Mouse (Mus musculus) myocyte (in vitro differentiated cells): ENCODE data around the gene Calcr. TPM values are rescaled to one million over a fixed set of nuclear protein-coding genes. Genes with fewer than 3 reads are reported as not detected.

Experiments
- H3K27me3 ChIP-seq: one replicate; pipeline ENCODE4 v1.6.1; 2011; ENCODE audit not compliant: control insufficient read depth, insufficient read depth, insufficient read length
- H3K36me3 ChIP-seq: one replicate; pipeline ENCODE4 v1.6.1; 2011; ENCODE audit not compliant: control insufficient read depth, insufficient read depth
- H3K4me2 ChIP-seq: one replicate; pipeline ENCODE4 v1.6.1; 2011; ENCODE audit warnings: low read depth, control low read depth
- H3K4me3 ChIP-seq: one replicate; pipeline ENCODE4 v1.5.1; 2011; ENCODE audit warnings: mild to moderate bottlenecking, control low read depth, moderate library complexity
- H3K79me2 ChIP-seq: one replicate; pipeline ENCODE4 v1.6.1; 2011; ENCODE audit not compliant: control insufficient read depth, insufficient read depth
- H3ac ChIP-seq: one replicate; pipeline ENCODE4 v1.6.1; 2011; ENCODE audit not compliant: control insufficient read depth, insufficient read length
- CEBPB ChIP-seq: IDR thresholded peaks from 2 replicates; pipeline ENCODE4 v1.6.1; 2011; ENCODE audit warnings: mild to moderate bottlenecking, moderate library complexity; ENCODE audit not compliant: poor library complexity, insufficient read depth, severe bottlenecking
- E2F4 ChIP-seq: IDR thresholded peaks from one replicate; pipeline ENCODE4 v1.6.1; 2011; ENCODE audit warnings: mild to moderate bottlenecking, control low read depth, moderate library complexity; ENCODE audit not compliant: insufficient read depth
- MAX ChIP-seq: IDR thresholded peaks from one replicate; pipeline ENCODE4 v1.6.1; 2011; ENCODE audit warnings: low read depth, mild to moderate bottlenecking, control low read depth
- MYOD1 ChIP-seq, 3 experiments: IDR thresholded peaks; one replicate each; pipeline ENCODE4 v1.6.1; 2011; ENCODE audit warnings: control low read depth in 2 of 3, low read depth in 2 of 3, mild to moderate bottlenecking in 2 of 3, moderate library complexity in 1 of 3; ENCODE audit not compliant: insufficient read length in 2 of 3, control insufficient read depth in 1 of 3
- MYOG ChIP-seq, 3 experiments: IDR thresholded peaks; one replicate each; pipeline ENCODE4 v1.6.1; 2011; ENCODE audit warnings: control low read depth in 2 of 3, low read depth in 2 of 3, mild to moderate bottlenecking in 2 of 3; ENCODE audit not compliant: insufficient read length in 2 of 3, control insufficient read depth in 1 of 3, insufficient read depth in 1 of 3
- POLR2A ChIP-seq: IDR thresholded peaks from one replicate; pipeline ENCODE4 v1.6.1; 2011; ENCODE audit warnings: low read depth, mild to moderate bottlenecking, control low read depth, moderate library complexity; ENCODE audit not compliant: insufficient read length
- POLR2AphosphoS2 ChIP-seq: IDR thresholded peaks from one replicate; pipeline ENCODE4 v1.6.1; 2011; ENCODE audit warnings: low read depth, control low read depth; ENCODE audit not compliant: insufficient read length
- REST ChIP-seq: IDR thresholded peaks from one replicate; pipeline ENCODE4 v1.6.1; 2011; ENCODE audit warnings: mild to moderate bottlenecking, control low read depth, moderate library complexity; ENCODE audit not compliant: insufficient read depth, insufficient read length
- SRF ChIP-seq: IDR thresholded peaks from one replicate; pipeline ENCODE4 v1.6.1; 2011; ENCODE audit warnings: low read depth; ENCODE audit not compliant: control insufficient read depth, insufficient read length
- TCF12 ChIP-seq: IDR thresholded peaks from one replicate; pipeline ENCODE4 v1.6.1; 2011; ENCODE audit warnings: mild to moderate bottlenecking, control low read depth; ENCODE audit not compliant: poor library complexity, insufficient read depth, severe bottlenecking
- TCF3 ChIP-seq: IDR thresholded peaks from one replicate; pipeline ENCODE4 v1.6.1; 2011; ENCODE audit warnings: low read depth, control low read depth; ENCODE audit not compliant: insufficient read length
- USF1 ChIP-seq: IDR thresholded peaks from one replicate; pipeline ENCODE4 v1.6.1; 2011; ENCODE audit warnings: low read depth, mild to moderate bottlenecking, control low read depth, moderate library complexity
- polyA plus RNA-seq: library from polyadenylated mRNA; unstranded; fragments of >200 nt; fragmentation: generic; extraction: Trizol; gene quantifications from one replicate; pipeline ENCODE4 v1.2.1, GENCODE M21; 2012; ENCODE audit warnings: missing spikeins

Calcr gene
- not detected for polyA plus RNA-seq

GRCm38 (mm10) chr6:3764230-3764764, at the start of gene Calcr:
TSS of gene Calcr (minus strand) at chr6:3764714.
- H3K4me2 ChIP-seq = no peak within 1 kb of the TSS
- no peak within 1 kb of the TSS for H3K4me3 ChIP-seq
- no peak within 1 kb of the TSS for H3ac ChIP-seq
- H3K36me3 ChIP-seq = no peaks in the 10 kb centered on the region
- no peak for TF ChIP-seq MYOG (IDR thresholded peaks at IDR 0.05; ENCODE audit: control insufficient read depth in 1 of 3, insufficient read depth in 1 of 3, insufficient read length in 2 of 3, low read depth in 2 of 3)
- TF ChIP-seq SRF = no peak
- TF ChIP-seq MYOD1 (IDR thresholded peaks at IDR 0.05; ENCODE audit: control insufficient read depth in 1 of 3, insufficient read length in 2 of 3, low read depth in 2 of 3) = no peak
- no peak for TF ChIP-seq POLR2AphosphoS2
- no peak for TF ChIP-seq CEBPB
- TF ChIP-seq POLR2A = no peak
- no peaks in the 10 kb centered on the region for H3K79me2 ChIP-seq
- peaks cover 31% of the 10 kb centered on the region for H3K27me3 ChIP-seq

DNA sequence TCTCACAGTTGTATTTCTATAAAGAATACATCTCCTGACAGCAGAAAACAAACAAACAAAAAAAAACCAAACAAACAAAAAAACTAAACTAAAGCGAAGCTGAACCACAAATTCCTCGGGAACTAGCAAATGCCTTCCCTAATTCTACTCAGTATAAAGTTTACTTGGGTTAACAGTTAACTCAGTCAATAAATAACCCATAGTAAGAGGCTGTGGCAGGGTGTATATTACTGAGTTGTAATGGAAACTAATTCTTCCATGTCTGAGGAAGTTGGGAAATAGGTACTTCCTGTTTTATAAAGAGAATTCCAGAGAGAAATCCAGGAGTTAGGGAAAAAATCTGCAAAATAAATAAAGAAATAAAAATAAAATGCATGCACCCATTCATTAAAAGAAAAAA, 3.0 kb upstream of the Calcr start:
- Histone ChIP-seq H3K79me2 (no peaks in the 10 kb centered on the region), H3K4me3 (no peak overlapping the region), H3K4me2 (no peak overlapping the region), H3ac (no peak overlapping the region), H3K27me3 (peaks cover 31% of the 10 kb centered on the region), H3K36me3 (no peaks in the 10 kb centered on the region)
- TF ChIP-seq SRF (no peak), POLR2A (no peak), TCF3 (no peak), MAX (no peak), REST (no peak), MYOG (IDR thresholded peaks at IDR 0.05; ENCODE audit: control insufficient read depth in 1 of 3, insufficient read depth in 1 of 3, insufficient read length in 2 of 3, low read depth in 2 of 3) (no peak), CEBPB (no peak), POLR2AphosphoS2 (no peak)

DNA sequence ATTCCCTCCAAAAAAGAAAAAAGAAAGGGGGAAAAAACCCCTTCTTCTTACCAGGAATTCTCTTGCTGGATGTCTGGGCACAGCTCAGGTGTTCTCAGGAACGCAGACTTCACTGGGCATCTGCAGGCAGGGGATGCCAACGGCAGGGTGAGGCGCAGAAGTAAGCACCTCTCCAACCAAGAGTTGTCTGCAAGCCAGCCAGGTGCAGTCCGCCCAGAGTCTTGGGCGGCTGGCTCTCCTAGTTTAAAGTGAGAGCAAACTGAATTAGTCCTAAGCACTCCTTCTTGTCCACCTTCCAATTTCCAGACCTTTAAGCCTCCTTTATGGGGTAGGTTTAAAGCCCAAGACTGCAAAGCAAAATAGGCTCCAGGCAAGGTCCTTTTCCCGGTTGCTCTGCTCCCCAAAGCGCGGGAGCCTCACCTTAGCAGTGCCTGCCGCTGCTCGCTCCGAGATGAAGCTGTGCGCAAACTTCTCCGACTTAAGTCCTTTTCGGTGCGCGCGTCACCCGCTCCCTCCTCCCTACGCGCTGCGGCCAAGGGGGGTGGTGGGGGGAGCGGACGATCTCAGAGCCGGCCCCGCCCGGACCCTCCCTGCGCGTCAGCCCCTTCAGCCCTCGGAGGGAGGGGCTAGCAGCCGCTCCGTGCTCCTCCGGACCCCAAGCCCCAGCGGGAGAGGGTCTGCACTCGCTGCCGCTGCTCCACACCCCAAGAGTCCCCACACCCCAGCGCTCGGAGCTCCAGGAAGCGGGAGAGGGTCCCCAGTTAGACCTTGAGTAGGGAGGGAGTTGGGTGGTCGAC, 1.1 kb downstream of the Calcr start:
- H3K27me3 ChIP-seq = peaks cover 26% of the 10 kb centered on the region
- H3K79me2 ChIP-seq = no peaks in the 10 kb centered on the region
- no peak for TF ChIP-seq REST
- TF ChIP-seq E2F4 = no peak
- no peak for TF ChIP-seq MAX
- TF ChIP-seq MYOG (IDR thresholded peaks at IDR 0.05; ENCODE audit: control insufficient read depth in 1 of 3, insufficient read depth in 1 of 3, insufficient read length in 2 of 3, low read depth in 2 of 3) = no peak
- TF ChIP-seq TCF12 = no peak
- TF ChIP-seq USF1 = no peak
- TF ChIP-seq POLR2A = no peak
- no peak for TF ChIP-seq SRF
- TF ChIP-seq TCF3 = no peak
- no peak for TF ChIP-seq POLR2AphosphoS2
- no peak for TF ChIP-seq MYOD1 (IDR thresholded peaks at IDR 0.05; ENCODE audit: control insufficient read depth in 1 of 3, insufficient read length in 2 of 3, low read depth in 2 of 3)
- no peak for TF ChIP-seq CEBPB
- H3K4me3 ChIP-seq = no peak overlapping the region
- no peak overlapping the region for H3ac ChIP-seq
- H3K36me3 ChIP-seq = no peaks in the 10 kb centered on the region
- no peak overlapping the region for H3K4me2 ChIP-seq

DNA sequence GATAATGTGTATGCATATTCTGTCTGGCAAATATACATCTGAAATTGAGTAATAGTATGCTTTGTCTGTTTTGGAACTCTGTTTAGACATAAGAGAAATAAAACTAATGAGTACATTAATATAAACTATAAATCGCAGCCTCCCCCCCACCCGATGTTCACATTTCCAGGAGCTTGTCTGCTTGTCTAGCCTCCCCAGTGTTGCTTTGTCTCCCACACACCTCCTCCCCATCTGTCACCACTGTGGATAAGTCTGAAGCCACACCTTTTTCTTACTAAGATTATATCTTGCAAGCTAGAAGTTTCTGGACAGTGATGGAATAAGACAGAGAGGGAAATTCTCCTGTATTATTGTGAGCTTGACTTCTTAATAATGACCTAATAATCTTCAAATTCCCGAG, 12.9 kb downstream of the Calcr start:
- no peak overlapping the region for H3ac ChIP-seq
- no peaks in the 10 kb centered on the region for H3K27me3 ChIP-seq
- H3K4me2 ChIP-seq = no peak overlapping the region
- no peak overlapping the region for H3K4me3 ChIP-seq
- no peaks in the 10 kb centered on the region for H3K79me2 ChIP-seq
- H3K36me3 ChIP-seq = no peaks in the 10 kb centered on the region
- TF ChIP-seq MYOD1 (IDR thresholded peaks at IDR 0.05; ENCODE audit: control insufficient read depth in 1 of 3, insufficient read length in 2 of 3, low read depth in 2 of 3) = no peak
- TF ChIP-seq POLR2AphosphoS2 = no peak
- TF ChIP-seq TCF12 = no peak
- no peak for TF ChIP-seq CEBPB
- no peak for TF ChIP-seq REST
- TF ChIP-seq SRF = no peak
- TF ChIP-seq POLR2A = no peak
- TF ChIP-seq MAX = no peak
- no peak for TF ChIP-seq MYOG (IDR thresholded peaks at IDR 0.05; ENCODE audit: control insufficient read depth in 1 of 3, insufficient read depth in 1 of 3, insufficient read length in 2 of 3, low read depth in 2 of 3)
- no peak for TF ChIP-seq TCF3
- no peak for TF ChIP-seq E2F4
- no peak for TF ChIP-seq USF1

- no peak overlapping the region for H3K4me3 ChIP-seq
- H3K36me3 ChIP-seq = no peaks in the 10 kb centered on the region
- H3K79me2 ChIP-seq = no peaks in the 10 kb centered on the region
- H3K27me3 ChIP-seq = no peaks in the 10 kb centered on the region
- no peak overlapping the region for H3ac ChIP-seq
- TF ChIP-seq SRF = no peak
- no peak for TF ChIP-seq REST
- TF ChIP-seq MAX = no peak
- TF ChIP-seq TCF3 = no peak
- TF ChIP-seq POLR2AphosphoS2 = no peak
- no peak for TF ChIP-seq CEBPB
- TF ChIP-seq MYOD1 (IDR thresholded peaks at IDR 0.05; ENCODE audit: control insufficient read depth in 1 of 3, insufficient read length in 2 of 3, low read depth in 2 of 3) = no peak
- no peak for TF ChIP-seq E2F4
- no peak for TF ChIP-seq TCF12
- no peak for TF ChIP-seq MYOG (IDR thresholded peaks at IDR 0.05; ENCODE audit: control insufficient read depth in 1 of 3, insufficient read depth in 1 of 3, insufficient read length in 2 of 3, low read depth in 2 of 3)
- no peak for TF ChIP-seq POLR2A
- H3K4me2 ChIP-seq = no peak overlapping the region
These were observed 14.9 kb downstream of the Calcr start for GRCm38 (mm10) chr6:3749624-3750023.
